Mouse (Mus musculus) heart, adult 2 months (tissue): Measurements from ENCODE around the gene Gramd1b. TPM values are rescaled to one million over a fixed set of nuclear protein-coding genes. Genes with fewer than 3 reads are reported as not detected.

Experiments used
- DNase-seq, 2 experiments: peaks; one replicate each; pipeline ENCODE4 v3.0.0; 2021
- H3K27ac ChIP-seq: fragments of 200-600 bp; 2 replicates; pipeline ENCODE4 v1.8.1; 2022
- H3K27me3 ChIP-seq: fragments of 200-500 bp; 2 replicates; pipeline ENCODE4 v1.6.1; 2012; ENCODE audit warnings: mild to moderate bottlenecking, low read length, inconsistent platforms, mixed read lengths; ENCODE audit not compliant: control insufficient read depth, insufficient read depth
- H3K36me3 ChIP-seq: fragments of 200-500 bp; 2 replicates; pipeline ENCODE4 v1.6.1; 2012; ENCODE audit warnings: low read length, inconsistent platforms; ENCODE audit not compliant: control insufficient read depth, insufficient read depth
- H3K4me1 ChIP-seq: fragments of 200-500 bp; 2 replicates; pipeline ENCODE4 v1.6.1; 2011; ENCODE audit warnings: low read length; ENCODE audit not compliant: control insufficient read depth, insufficient read depth
- H3K4me3 ChIP-seq: fragments of 200-600 bp; 2 replicates; pipeline ENCODE4 v1.8.1; 2022
- H3K79me2 ChIP-seq: fragments of 200-500 bp; replicated peaks from 2 replicates; pipeline ENCODE4 v1.6.1; 2012; ENCODE audit warnings: mild to moderate bottlenecking, inconsistent platforms, low read length, moderate library complexity, mixed read lengths; ENCODE audit not compliant: control insufficient read depth, insufficient read depth
- H3K9ac ChIP-seq: fragments of 200-500 bp; 2 replicates; pipeline ENCODE4 v1.6.1; 2012; ENCODE audit warnings: low read depth, mild to moderate bottlenecking, control low read depth, inconsistent platforms, low read length, mixed read lengths
- CTCF ChIP-seq: fragments of 200-600 bp; IDR thresholded peaks from 2 replicates; pipeline ENCODE4 v1.8.1; 2022; ENCODE audit warnings: antibody characterized with exemption, mild to moderate bottlenecking, moderate library complexity
- EP300 ChIP-seq: fragments of 200-500 bp; IDR thresholded peaks from 2 replicates; pipeline ENCODE4 v1.6.1; 2011; ENCODE audit warnings: low read depth, low read length, control low read depth; ENCODE audit not compliant: insufficient read depth
- POLR2A ChIP-seq: fragments of 200-500 bp; IDR thresholded peaks from 2 replicates; pipeline ENCODE4 v1.6.1; 2011; ENCODE audit warnings: mild to moderate bottlenecking, low read depth, low read length, control low read depth; ENCODE audit not compliant: insufficient read depth
- WGBS: fragments of 180-500 bp; shearing (Covaris S2); methylation state at CpG from one replicate; pipeline ENCODE4 v1.1.7; 2018; 5-methylcytosine and 5-hydroxymethylcytosine counted together
- intact Hi-C: fragments of 180-260 bp; cut with DNase I; formaldehyde crosslinking; loops from one replicate; pipeline ENCODE4 v1.15.1; 2025
- polyA plus RNA-seq: library from polyadenylated mRNA; depleted of rRNA; stranded (reverse); fragments of >200 nt; gene quantifications from 2 replicates; pipeline ENCODE4 v1.2.3, GENCODE M21; 2012
- total RNA-seq, 2 experiments: library from RNA; stranded (reverse); gene quantifications; 2 replicates each; pipeline ENCODE4 v1.2.3; 2021

The Gramd1b gene
- total and polyA plus RNA-seq, 3 experiments: 16.9 to 25.0 (median 17.3) TPM

DNA sequence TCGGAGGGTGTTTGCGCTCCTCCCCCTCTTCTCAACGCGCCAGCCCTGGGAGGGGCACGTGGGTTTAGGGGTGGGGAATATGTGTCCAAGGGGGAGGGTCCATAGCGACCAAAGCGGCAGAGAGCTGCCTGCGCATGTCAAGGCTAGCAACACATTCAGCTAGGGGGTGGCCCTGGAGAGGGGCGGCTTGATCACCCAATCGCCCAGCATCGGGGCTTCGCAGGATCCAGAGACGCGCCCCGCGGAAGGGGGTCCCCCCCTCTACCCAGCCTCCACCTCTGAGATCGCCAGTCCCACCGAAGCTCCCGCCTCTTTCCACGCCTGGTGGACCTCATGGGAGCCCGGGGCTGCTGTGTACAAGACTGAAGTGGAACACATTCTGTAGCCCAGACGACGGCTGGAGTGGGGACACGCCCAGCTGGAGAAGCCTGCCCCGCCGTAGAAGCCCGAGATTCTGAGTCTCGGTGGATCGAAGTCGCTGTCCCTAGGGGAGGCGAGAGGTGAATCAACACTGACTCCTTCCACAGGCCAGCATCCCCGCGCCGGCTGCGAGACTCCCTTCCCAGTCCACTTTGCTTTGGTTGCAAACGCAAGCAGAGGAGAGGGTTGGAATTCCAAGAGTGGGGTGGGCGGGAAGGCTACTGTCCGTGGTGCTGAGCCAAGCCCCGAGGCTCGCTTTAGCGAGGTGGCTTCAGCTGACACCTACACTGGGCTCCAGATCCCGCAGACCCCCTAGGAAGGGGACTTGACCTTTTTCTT, 261.9 kb downstream of the Gramd1b start, which contains the start of gene Scn3b:
TSS of gene Scn3b (plus strand) at position 115 of the 759 bp plus-strand sequence.
- TF ChIP-seq POLR2A (no peak), EP300 (no peak), CTCF (no peak)
- Histone ChIP-seq H3K27me3 (no peaks in the 10 kb centered on the region; the same call in 1 of the 2 replicates), H3K4me3 (peak within 1 kb of the TSS; percentile 50), H3K4me1 (peaks cover 6% of the 10 kb centered on the region), H3K27ac (no peak within 1 kb of the TSS), H3K36me3 (no peaks in the 10 kb centered on the region), H3K9ac (no peak within 1 kb of the TSS), H3K79me2 (no peaks in the 10 kb centered on the region)
- intact Hi-C loops: no loop called here
- peak; percentile 61 to 66 for DNase-seq
- 1% methylated on average over 41 of the region's 42 CpGs for WGBS

GRCm38 (mm10) chr9:40268748-40269102, 262.5 kb downstream of the Gramd1b start:
- intact Hi-C loops: no loop called here
- no peak overlapping the region for H3K9ac ChIP-seq
- DNase-seq: no peak
- no peaks in the 10 kb centered on the region; the same call in 1 of the 2 replicates for H3K27me3 ChIP-seq
- TF ChIP-seq CTCF (no peak), EP300 (no peak), POLR2A (no peak)
- WGBS: 8% methylated on average over 4 of the region's 4 CpGs
- no peaks in the 10 kb centered on the region for H3K36me3 ChIP-seq
- no peak overlapping the region for H3K27ac ChIP-seq
- H3K4me3 ChIP-seq: peak overlapping the region; percentile 50; the same call in 1 of the 2 replicates
- H3K79me2 ChIP-seq: no peaks in the 10 kb centered on the region
- H3K4me1 ChIP-seq: peaks cover 6% of the 10 kb centered on the region

- intact Hi-C loops: no loop called here
- H3K27ac ChIP-seq: no peak overlapping the region
- no peak for DNase-seq
- H3K4me3 ChIP-seq: no peak overlapping the region
- no peaks in the 10 kb centered on the region for H3K36me3 ChIP-seq
- WGBS: 19% methylated on average over 21 of the region's 21 CpGs
- H3K27me3 ChIP-seq: no peaks in the 10 kb centered on the region; the same call in 1 of the 2 replicates
- H3K9ac ChIP-seq: no peak overlapping the region
- no peaks in the 10 kb centered on the region for H3K79me2 ChIP-seq
- TF ChIP-seq CTCF (no peak), POLR2A (no peak), EP300 (no peak)
- H3K4me1 ChIP-seq: peaks cover 6% of the 10 kb centered on the region
Observed at GRCm38 (mm10) chr9:40268040-40268747, 263.0 kb downstream of the Gramd1b start.

DNA sequence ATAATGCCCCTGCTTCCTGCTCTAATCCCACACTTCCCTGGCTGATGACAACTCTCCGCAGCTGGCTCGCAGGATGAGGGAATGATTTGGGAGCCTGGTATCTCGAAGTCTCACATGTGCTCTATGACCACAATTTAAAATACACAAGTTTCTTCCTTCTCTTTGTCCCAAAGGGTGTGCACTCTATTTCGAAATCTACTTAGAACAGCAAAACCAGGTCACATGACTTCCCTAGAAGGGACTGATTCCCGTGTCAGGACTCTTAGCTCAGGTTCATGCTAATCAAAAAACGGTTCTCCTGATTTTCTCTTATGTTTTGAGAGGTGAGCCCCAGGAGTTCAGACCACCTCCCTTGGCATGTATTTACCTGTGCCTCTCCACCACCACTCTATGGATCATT, 267.3 kb downstream of the Gramd1b start:
- DNase-seq: no peak
- no peak overlapping the region for H3K9ac ChIP-seq
- no peak for TF ChIP-seq POLR2A
- TF ChIP-seq CTCF: no peak
- TF ChIP-seq EP300: no peak
- H3K4me1 ChIP-seq: peaks cover 3% of the 10 kb centered on the region
- WGBS: 43% methylated on average over 6 of the region's 6 CpGs
- H3K79me2 ChIP-seq: no peaks in the 10 kb centered on the region
- intact Hi-C loops: no loop called here
- no peaks in the 10 kb centered on the region; the same call in 1 of the 2 replicates for H3K27me3 ChIP-seq
- no peak overlapping the region for H3K4me3 ChIP-seq
- H3K27ac ChIP-seq: no peak overlapping the region
- no peaks in the 10 kb centered on the region for H3K36me3 ChIP-seq

DNA sequence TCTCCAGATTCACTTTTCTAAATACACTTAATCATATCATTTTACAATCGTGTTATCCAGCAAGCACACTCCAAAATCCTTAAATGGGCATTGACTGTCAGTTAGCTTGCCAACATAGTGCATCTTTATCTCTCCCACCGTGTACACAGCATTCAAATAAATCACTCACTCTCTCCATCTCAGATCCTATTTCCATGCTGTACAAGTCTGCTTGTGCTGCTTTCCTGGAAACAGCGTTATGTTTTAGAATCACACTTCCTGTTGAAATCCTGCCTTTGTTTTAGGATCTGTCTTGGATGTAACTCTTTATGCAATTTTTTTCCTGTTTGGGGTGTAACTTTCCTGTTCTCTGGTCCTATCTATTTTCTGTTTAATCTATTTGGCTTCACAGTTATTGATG, 278.7 kb downstream of the Gramd1b start:
- 18% methylated on average over 3 of the region's 3 CpGs for WGBS
- no peak overlapping the region for H3K9ac ChIP-seq
- intact Hi-C loops: no loop called here

GRCm38 (mm10) chr9:40249106-40249505, 282.1 kb downstream of the Gramd1b start:
- no peak overlapping the region for H3K9ac ChIP-seq
- no peak overlapping the region for H3K4me3 ChIP-seq
- H3K4me1 ChIP-seq: peaks cover 2% of the 10 kb centered on the region
- intact Hi-C loops: no loop called here
- peak overlapping the region; percentile 33; the same call in 1 of the 2 replicates for H3K27ac ChIP-seq
- no peaks in the 10 kb centered on the region for H3K27me3 ChIP-seq
- 8% methylated on average over 1 of the region's 1 CpGs for WGBS
- H3K79me2 ChIP-seq: no peaks in the 10 kb centered on the region
- TF ChIP-seq EP300: no peak
- TF ChIP-seq POLR2A: no peak
- no peak for TF ChIP-seq CTCF
- DNase-seq: peak in 1 of 2 experiments; percentile 18
- H3K36me3 ChIP-seq: no peaks in the 10 kb centered on the region; the same call in none of the 2 replicates

More for the DNA sequence above, 278.7 kb downstream of the Gramd1b start:
- Histone ChIP-seq H3K4me1 (peaks cover 2% of the 10 kb centered on the region), H3K36me3 (no peaks in the 10 kb centered on the region; the same call in 1 of the 2 replicates), H3K4me3 (no peak overlapping the region), H3K27me3 (no peaks in the 10 kb centered on the region), H3K79me2 (no peaks in the 10 kb centered on the region), H3K27ac (no peak overlapping the region)
- DNase-seq: no peak
- no peak for TF ChIP-seq POLR2A
- TF ChIP-seq CTCF: no peak
- TF ChIP-seq EP300: no peak
